Mouse (Mus musculus) small intestine, adult 10 weeks (tissue): ENCODE measurements around the gene Eprs. TPM values are rescaled to one million over a fixed set of nuclear protein-coding genes. Genes with fewer than 3 reads are reported as not detected.

Experiments
- polyA plus RNA-seq: library from polyadenylated mRNA; stranded (reverse); fragments of 350-450 nt; fragmentation: Illumina TruSeq; extraction: RNeasy Lipid Tissue Mini Kit (QIAGEN cat#74804); gene quantifications from one replicate; pipeline ENCODE4 v1.2.3, GENCODE M21; 2014; ENCODE audit warnings: low replicate concordance

Gene Eprs
- polyA plus RNA-seq = 28.6 TPM

GRCm38 (mm10) chr1:185362677-185363520 lies at the start of gene Eprs:
TSS of gene Eprs (plus strand) at chr1:185363044.

GRCm38 (mm10) chr1:185328721-185329610 lies 33.9 kb upstream of the Eprs start, which contains the start of gene Iars2:
TSS of gene Iars2 (minus strand) at chr1:185329396.

GRCm38 (mm10) chr1:185331983-185332430 lies 30.8 kb upstream of the Eprs start, which contains the start of gene Bpnt1:
TSS of gene Bpnt1 (plus strand) at chr1:185332149.

GRCm38 (mm10) chr1:185454575-185454954 lies 91.7 kb downstream of the Eprs start, which contains the start of gene Slc30a10:
TSS of gene Slc30a10 (plus strand) at chr1:185454848.

Other genes starting within 250 kb of the Eprs start
- gene Rab3gap2, start 158.9 kb upstream of the Eprs start, polyA plus RNA-seq = 21.1 TPM
- gene Iars2, start 33.6 kb upstream of the Eprs start, polyA plus RNA-seq = 13.6 TPM
- 1,107 TPM for gene Bpnt1, start 30.9 kb upstream of the Eprs start, polyA plus RNA-seq
- gene Slc30a10, start 91.8 kb downstream of the Eprs start, polyA plus RNA-seq = 72.4 TPM